Mouse (Mus musculus): ENCODE measurements around the gene Wwc2. TPM values are rescaled to one million over a fixed set of nuclear protein-coding genes. Genes with fewer than 3 reads are reported as not detected.
A peak's percentile ranks its signal among the peaks of the same experiment; 100 is the strongest.

Wwc2 gene
- total RNA-seq, 2 experiments from 2014 or later = 26.6 to 29.1 TPM

GRCm38 (mm10) chr8:47906142-47906541 is 84.6 kb downstream of the Wwc2 start:
- no peak for DNase-seq (ENCODE audit: low spot score in 2 of 2)

GRCm38 (mm10) chr8:47905256-47905655 is 85.5 kb downstream of the Wwc2 start:
- no peak for DNase-seq (ENCODE audit: low spot score in 2 of 2)

GRCm38 (mm10) chr8:47904004-47904403 is 86.7 kb downstream of the Wwc2 start:
- DNase-seq (ENCODE audit: low spot score in 2 of 2) = no peak

- no peak for DNase-seq (ENCODE audit: low spot score in 2 of 2)
These were observed 88.0 kb downstream of the Wwc2 start for GRCm38 (mm10) chr8:47902704-47903103.

- DNase-seq (ENCODE audit: low spot score in 2 of 2) = no peak
These were observed 90.4 kb downstream of the Wwc2 start for GRCm38 (mm10) chr8:47900361-47900760.

GRCm38 (mm10) chr8:47899891-47900290 is 90.8 kb downstream of the Wwc2 start:
- DNase-seq (ENCODE audit: low spot score in 2 of 2) = no peak

GRCm38 (mm10) chr8:47892419-47892818 is 98.3 kb downstream of the Wwc2 start:
- DNase-seq (ENCODE audit: low spot score in 2 of 2) = no peak

- DNase-seq (ENCODE audit: low spot score in 2 of 2) = no peak
These were observed 99.1 kb downstream of the Wwc2 start for GRCm38 (mm10) chr8:47891641-47892040.

- no peak for DNase-seq (ENCODE audit: low spot score in 2 of 2)
These were observed 99.9 kb downstream of the Wwc2 start for GRCm38 (mm10) chr8:47890814-47891210.

GRCm38 (mm10) chr8:47889936-47890813 is 100.5 kb downstream of the Wwc2 start:
- DNase-seq (ENCODE audit: low spot score in 2 of 2) = no peak

- DNase-seq (ENCODE audit: low spot score in 2 of 2) = no peak
These were observed 101.7 kb downstream of the Wwc2 start for GRCm38 (mm10) chr8:47888841-47889570.

GRCm38 (mm10) chr8:47884306-47884705 is 106.4 kb downstream of the Wwc2 start:
- DNase-seq (ENCODE audit: low spot score in 2 of 2) = no peak

GRCm38 (mm10) chr8:47883739-47884138 is 107.0 kb downstream of the Wwc2 start:
- no peak for DNase-seq (ENCODE audit: low spot score in 2 of 2)

GRCm38 (mm10) chr8:47878516-47878915 is 112.2 kb downstream of the Wwc2 start:
- DNase-seq (ENCODE audit: low spot score in 2 of 2) = no peak

GRCm38 (mm10) chr8:47875865-47876264 is 114.9 kb downstream of the Wwc2 start:
- DNase-seq (ENCODE audit: low spot score in 2 of 2) = no peak

GRCm38 (mm10) chr8:47874497-47875178 is 116.1 kb downstream of the Wwc2 start:
- no peak for DNase-seq (ENCODE audit: low spot score in 2 of 2)

GRCm38 (mm10) chr8:47872361-47873107 is 118.2 kb downstream of the Wwc2 start:
- DNase-seq (ENCODE audit: low spot score in 2 of 2) = peak; percentile 43 to 57

GRCm38 (mm10) chr8:47867067-47867466 is 123.7 kb downstream of the Wwc2 start:
- peak; percentile 91 to 93 for DNase-seq (ENCODE audit: low spot score in 2 of 2)

- no peak for DNase-seq (ENCODE audit: low spot score in 2 of 2)
These were observed 124.2 kb downstream of the Wwc2 start for GRCm38 (mm10) chr8:47866568-47866967.

GRCm38 (mm10) chr8:47859259-47859658 is 131.5 kb downstream of the Wwc2 start:
- no peak for DNase-seq (ENCODE audit: low spot score in 2 of 2)

GRCm38 (mm10) chr8:47853356-47853755 is 137.4 kb downstream of the Wwc2 start:
- no peak for DNase-seq (ENCODE audit: low spot score in 2 of 2)

Data from layer of hippocampus, postnatal 10 days (tissue).